In genomic region chr8:126474299-126475187, GRCm38 (mm10) we compare ENCODE assay signal across 8 mouse cellular contexts. TPM values are rescaled to one million over a fixed set of nuclear protein-coding genes. Genes with fewer than 3 reads are reported as not detected.
A peak's percentile ranks its signal among the peaks of the same experiment; 100 is the strongest.
DNase-seq lines count a peak whose midpoint lies in the region; ATAC-seq lines count a peak whose summit lies in the region.

TSS of gene Tarbp1 (minus strand) at chr8:126475065.

- DNase-seq in adrenal gland, adult 8-10 months, result peak; percentile 84
- peak; percentile 90 for DNase-seq in embryo, embryonic 9.5 days (ENCODE audit: extremely low spot score)
- peak; percentile 22 for DNase-seq in gonadal fat pad, adult 2 months (ENCODE audit: low read depth)
- peak; percentile 92 to 93 for DNase-seq in left cerebral cortex, postnatal 25 days (ENCODE audit: low spot score in 2 of 2)
- peak; percentile 94 for DNase-seq in mesoderm, embryonic 11.5 days (ENCODE audit: low read depth, low spot score)
- peak; percentile 92 for DNase-seq in right cerebral cortex, postnatal 25 days
- peak; percentile 85 to 91 for DNase-seq in urinary bladder, postnatal 36 days (ENCODE audit: low spot score in 2 of 2)

- WGBS in intestine, embryonic 16.5 days, result 1% methylated on average over 114 of the region's 124 CpGs

- H3K4me3 ChIP-seq in intestine, embryonic 16.5 days (ENCODE audit: low read length), result peak within 1 kb of the TSS; percentile 94

- H3K9me3 ChIP-seq in intestine, embryonic 16.5 days (ENCODE audit: control insufficient read depth, low read length), result no peaks in the 10 kb centered on the region

- intact Hi-C loops in left cerebral cortex, postnatal 25 days (cut with DNase I), result no loop called here

- peaks cover 5% of the 10 kb centered on the region; the same call in 1 of the 2 replicates for H3K36me3 ChIP-seq in intestine, embryonic 16.5 days (ENCODE audit: control insufficient read depth, insufficient read depth, low read length)

- no peaks in the 10 kb centered on the region for H3K27me3 ChIP-seq in intestine, embryonic 16.5 days (replicated peaks; ENCODE audit: control insufficient read depth, insufficient read depth, low read length)

- peak within 1 kb of the TSS; percentile 91 for H3K27ac ChIP-seq in intestine, embryonic 16.5 days (ENCODE audit: low read length)

- peak; percentile 94 for ATAC-seq in intestine, embryonic 16.5 days

- H3K4me2 ChIP-seq in intestine, embryonic 16.5 days (ENCODE audit: low read depth, low read length), result peak within 1 kb of the TSS; percentile 75

- H3K4me1 ChIP-seq in intestine, embryonic 16.5 days (ENCODE audit: control insufficient read depth, insufficient read depth, low read length), result peaks cover 5% of the 10 kb centered on the region

- H3K9ac ChIP-seq in intestine, embryonic 16.5 days (ENCODE audit: low read depth, low read length), result peak within 1 kb of the TSS; percentile 91

RNA-seq across cellular contexts. Expression of gene Tarbp1, which starts in this region (rescaled TPM):
- total RNA-seq in adrenal gland, adult 8-10 months (2022), result 1 to 10 TPM; 6.3 to 7.9 (median 7.8) TPM
- polyA plus RNA-seq in gonadal fat pad, adult 2 months (2012; rRNA removed), result 3.3 and 4.0 TPM in 2 replicates
- 1.6 and 1.9 TPM in 2 replicates for polyA plus RNA-seq in intestine, embryonic 16.5 days (2015; fragmentation: Nextera tagmentation; extraction: Ambion mirVana)
- total RNA-seq in left cerebral cortex, postnatal 25 days (2021), result 1 to 10 TPM; 3.6 to 4.2 TPM

Comparison
In these comparisons a context has a peak if more than half of its experiments do, and no peak if none do; other contexts are left out.
1. Peak in every context shown above with its lines: DNase-seq, ATAC-seq, H3K4me3 ChIP-seq and H3K27ac ChIP-seq.
2. DNase-seq: peak in every context shown above with its lines; median percentile 94 in mesoderm, embryonic 11.5 days; 92 in left cerebral cortex, postnatal 25 days; 92 in right cerebral cortex, postnatal 25 days; 90 in embryo, embryonic 9.5 days; 88 in urinary bladder, postnatal 36 days; 84 in adrenal gland, adult 8-10 months; 22 in gonadal fat pad, adult 2 months.